Mouse (Mus musculus) gastrocnemius, adult 8-10 months (tissue): Measurements from ENCODE around the gene Cic. TPM values are rescaled to one million over a fixed set of nuclear protein-coding genes. Genes with fewer than 3 reads are reported as not detected.

Experiments
- DNase-seq, 2 experiments: peaks; one replicate each; pipeline ENCODE4 v3.0.0; 2022; ENCODE audit warnings: low spot score in 2 of 2
- total RNA-seq, 4 experiments: library from RNA; stranded (reverse); gene quantifications; 2 replicates each; pipeline ENCODE4 v1.2.4; 2022

Cic gene
- total RNA-seq, 4 experiments from 2014 or later: 26.4 to 38.7 (median 30.1) TPM

DNA sequence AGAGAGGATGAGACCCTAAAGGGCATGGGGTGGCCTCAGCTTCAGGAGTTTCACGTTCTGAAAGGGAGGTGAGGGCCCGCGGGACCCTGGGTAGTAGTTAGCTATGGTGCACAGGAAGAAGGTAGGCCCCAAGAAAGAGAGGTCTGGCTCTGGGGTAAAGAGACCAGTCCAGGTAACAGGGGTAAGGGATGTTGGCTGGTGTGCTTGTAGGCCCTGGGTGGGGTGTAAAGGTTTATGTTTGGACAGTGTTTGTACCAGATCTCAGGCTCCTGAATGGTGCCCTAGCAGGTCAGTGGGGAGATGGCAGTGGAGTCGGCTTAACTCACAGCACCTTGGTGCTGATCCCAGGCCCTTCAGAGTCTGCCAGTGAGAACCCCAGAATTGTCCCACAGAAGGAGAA is 1.5 kb downstream of the Cic start:
- no peak for DNase-seq

DNA sequence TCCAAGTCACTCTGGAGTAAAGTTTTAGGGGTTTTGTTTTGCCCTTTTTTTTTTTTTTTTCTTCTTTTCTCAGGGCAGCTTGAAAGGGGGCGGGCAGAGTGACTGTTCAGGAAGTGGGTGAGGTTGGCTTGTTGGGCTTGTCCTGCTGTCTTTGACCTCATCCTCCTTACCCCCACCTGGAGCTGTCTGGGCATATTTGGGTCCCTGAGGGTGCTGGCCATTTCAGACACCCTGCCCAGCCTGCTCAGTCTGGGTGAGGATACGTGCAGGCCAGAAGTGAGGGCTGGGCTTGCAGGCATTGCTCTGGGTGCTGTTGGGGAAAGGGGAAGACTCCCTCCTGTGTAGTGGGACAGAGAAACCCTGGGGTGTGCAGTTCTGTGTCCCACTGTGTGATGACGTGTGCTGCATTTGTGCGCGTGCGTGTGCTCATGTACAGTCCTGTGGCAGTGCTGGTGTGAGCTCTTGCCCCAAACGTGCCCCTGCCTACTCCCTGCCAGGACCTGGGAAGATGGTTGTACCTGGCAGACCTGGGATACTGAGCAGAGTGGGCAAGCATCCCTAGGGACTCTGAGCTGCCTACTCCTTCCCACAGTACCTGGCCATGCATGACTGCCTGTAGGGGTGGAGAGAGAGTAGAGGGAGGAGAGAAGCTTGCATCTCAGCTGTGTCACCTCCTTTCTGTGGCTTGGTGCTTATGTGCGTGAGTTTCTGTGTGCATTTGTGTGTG is 2.2 kb downstream of the Cic start:
- DNase-seq: no peak

DNA sequence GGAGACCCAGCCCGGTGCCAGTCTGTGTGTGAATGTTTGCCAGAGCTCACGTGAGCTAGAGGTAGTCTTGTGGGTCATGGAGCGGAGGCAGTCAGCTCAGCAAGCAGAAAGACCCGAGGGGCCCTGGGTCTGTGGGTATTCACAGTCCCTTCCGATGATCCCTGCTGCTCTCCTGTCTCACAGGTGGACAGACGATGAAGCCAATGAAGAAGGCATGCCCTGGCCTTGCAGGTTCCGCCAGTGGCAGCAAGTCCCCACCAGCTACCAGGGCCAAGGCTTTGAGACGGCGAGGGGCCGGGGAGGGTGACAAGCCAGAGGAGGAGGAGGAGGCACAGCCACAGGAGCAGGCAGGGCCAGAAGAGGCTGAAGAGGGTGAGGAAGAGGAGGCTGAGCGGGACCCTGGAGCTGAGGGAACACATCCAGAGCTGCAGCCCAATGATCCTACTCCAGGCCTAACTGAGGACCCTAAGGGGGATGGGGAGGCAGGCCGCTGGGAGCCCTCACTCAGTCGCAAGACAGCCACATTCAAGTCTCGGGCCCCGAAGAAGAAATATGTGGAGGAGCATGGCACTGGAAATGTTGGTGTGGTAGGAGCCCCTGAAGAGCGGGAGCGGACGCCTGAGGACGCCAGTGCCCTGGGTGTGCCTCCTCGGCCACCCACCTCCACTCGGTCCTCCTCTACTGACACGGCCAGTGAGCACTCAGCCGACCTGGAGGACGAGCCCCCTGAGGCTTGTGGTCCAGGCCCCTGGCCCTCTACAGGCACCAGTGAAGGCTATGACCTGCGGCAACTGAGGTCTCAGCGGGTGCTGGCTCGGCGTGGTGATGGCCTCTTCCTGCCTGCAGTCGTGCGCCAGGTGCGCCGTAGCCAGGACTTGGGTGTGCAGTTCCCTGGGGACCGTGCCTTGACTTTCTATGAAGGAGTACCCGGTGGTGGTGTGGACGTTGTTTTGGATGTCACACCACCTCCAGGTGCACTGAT is 3.4 kb downstream of the Cic start:
- no peak for DNase-seq

DNA sequence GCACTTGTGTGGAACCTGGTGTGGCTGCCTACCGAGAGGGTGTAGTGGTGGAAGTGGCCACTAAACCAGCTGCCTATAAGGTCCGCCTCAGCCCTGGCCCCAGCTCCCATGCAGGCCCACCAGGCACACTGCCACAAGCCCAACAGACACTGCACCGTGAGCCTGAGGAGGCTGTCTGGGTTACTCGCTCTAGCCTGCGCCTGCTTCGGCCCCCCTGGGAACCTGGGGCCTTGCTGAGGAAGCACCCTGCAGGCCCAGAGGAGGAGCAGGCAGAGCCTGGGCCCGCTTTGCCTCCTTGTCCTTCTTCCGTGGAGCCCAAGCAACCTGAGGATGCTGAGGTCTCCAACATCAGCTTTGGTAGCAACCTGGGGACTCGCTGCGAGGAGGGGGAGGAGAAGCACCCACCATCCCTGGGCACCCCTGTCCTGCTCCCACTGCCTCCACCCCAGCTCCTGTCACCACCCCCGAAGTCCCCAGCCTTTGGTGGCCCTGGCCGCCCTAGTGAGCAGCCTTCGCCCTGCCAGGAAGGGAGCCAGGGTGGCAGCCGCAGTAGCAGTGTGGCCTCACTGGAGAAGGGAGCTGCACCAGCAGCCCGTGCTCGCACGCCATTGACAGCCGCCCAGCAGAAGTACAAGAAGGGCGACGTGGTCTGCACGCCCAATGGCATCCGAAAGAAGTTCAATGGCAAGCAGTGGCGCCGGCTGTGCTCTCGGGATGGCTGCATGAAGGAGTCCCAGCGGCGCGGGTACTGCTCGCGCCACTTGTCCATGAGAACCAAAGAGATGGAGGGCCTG is 4.3 kb downstream of the Cic start:
- DNase-seq: no peak

DNA sequence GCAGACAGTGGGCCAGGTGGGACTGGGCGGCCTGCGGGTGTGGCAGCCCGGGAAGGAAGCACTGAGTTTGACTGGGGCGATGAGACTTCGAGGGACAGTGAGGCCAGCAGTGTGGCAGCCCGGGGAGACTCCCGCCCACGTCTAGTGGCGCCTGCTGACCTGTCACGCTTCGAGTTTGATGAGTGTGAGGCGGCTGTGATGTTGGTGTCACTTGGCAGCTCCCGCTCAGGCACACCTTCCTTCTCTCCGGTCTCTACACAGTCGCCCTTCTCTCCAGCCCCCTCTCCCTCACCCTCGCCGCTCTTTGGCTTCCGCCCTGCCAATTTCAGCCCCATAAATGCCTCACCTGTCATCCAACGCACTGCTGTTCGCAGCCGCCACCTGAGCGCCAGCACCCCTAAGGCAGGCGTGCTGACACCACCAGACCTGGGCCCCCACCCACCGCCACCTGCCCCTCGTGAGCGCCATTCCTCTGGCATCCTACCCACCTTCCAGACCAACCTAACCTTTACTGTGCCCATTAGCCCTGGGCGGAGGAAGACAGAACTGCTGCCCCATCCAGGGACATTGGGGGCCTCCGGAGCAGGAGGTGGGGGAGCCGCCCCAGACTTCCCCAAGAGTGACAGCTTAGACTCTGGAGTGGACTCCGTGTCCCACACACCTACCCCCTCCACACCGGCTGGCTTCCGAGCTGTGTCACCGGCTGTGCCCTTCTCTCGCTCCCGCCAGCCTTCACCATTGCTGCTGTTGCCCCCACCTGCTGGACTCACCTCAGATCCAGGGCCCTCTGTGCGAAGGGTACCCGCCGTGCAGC is 5.1 kb downstream of the Cic start:
- no peak for DNase-seq

DNA sequence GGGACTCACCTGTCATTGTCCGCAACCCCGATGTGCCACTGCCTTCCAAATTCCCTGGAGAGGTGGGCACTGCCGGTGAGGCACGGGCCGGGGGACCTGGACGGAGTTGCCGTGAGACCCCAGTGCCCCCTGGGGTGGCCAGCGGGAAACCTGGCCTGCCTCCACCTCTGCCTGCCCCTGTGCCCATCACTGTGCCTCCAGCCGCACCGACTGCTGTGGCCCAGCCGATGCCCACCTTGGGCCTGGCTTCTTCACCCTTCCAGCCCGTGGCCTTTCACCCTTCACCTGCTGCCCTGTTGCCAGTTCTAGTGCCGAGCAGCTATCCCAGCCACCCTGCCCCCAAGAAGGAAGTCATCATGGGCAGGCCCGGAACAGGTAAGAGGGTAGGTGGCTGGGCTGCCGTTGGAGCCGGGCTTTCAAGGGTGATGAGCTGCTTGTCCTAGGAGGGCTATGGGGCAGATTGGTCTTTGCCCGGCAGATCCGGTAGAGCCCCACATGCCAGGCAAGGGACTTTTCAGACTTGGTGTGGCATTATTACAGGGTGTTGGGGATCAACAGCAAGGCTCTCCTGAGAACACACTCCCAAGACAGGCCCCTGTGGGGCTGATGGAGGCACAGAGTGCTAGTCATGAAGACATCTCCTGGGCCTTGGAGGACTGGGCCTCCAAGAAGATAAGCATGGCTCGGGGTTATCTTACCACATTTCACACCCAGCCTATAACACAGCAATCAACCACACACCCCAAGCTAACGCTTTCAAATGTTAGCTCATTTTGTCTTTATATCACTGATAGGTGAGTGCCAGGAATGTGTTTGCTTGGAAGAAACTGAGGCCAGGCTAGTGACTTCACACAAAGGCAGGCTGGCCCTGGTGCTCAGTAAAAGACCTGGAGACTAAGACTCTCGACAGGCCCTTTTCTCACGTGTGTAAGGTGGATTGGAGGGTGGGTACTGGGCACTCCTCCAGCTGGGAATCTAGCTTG is 6.0 kb downstream of the Cic start:
- DNase-seq: no peak

DNA sequence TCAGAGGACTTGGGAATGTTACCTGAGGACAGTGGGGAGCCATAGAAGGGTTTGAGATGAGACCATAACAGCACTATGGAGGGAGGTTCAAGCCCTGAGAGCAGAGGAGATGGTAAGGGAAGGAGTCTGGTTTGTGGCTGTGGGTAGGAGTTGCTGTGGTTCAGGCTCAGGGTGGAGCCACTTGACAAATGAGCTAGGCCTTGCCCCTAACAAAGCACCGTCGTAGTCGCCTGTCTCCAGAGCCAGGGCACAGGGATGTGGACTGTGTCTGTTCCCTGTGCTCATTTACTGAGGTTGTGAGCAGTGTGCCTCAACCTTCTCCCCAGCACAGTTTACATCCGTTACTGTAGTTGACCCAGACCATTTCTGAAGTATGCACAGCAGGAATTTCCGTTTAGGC is 7.1 kb downstream of the Cic start:
- no peak for DNase-seq

DNA sequence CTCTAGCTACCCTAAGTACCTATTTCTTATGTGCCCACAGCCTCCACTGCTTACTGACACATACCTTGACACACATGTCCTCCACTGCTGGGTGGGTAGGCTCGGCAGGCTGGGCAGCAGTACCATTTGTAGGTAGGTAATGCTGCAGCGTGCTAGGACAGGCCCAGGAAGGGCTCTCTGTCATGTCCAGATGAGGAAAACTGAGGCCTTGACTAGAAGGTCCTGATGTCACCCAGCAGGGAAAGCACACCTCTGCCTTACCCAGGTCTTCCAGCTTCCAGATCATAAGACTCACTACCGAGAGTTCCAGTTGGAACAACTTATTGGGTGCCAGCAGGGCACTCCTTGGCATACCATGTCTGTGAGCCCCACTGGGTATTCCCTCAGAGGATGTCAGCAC is 7.5 kb downstream of the Cic start:
- DNase-seq: no peak

DNA sequence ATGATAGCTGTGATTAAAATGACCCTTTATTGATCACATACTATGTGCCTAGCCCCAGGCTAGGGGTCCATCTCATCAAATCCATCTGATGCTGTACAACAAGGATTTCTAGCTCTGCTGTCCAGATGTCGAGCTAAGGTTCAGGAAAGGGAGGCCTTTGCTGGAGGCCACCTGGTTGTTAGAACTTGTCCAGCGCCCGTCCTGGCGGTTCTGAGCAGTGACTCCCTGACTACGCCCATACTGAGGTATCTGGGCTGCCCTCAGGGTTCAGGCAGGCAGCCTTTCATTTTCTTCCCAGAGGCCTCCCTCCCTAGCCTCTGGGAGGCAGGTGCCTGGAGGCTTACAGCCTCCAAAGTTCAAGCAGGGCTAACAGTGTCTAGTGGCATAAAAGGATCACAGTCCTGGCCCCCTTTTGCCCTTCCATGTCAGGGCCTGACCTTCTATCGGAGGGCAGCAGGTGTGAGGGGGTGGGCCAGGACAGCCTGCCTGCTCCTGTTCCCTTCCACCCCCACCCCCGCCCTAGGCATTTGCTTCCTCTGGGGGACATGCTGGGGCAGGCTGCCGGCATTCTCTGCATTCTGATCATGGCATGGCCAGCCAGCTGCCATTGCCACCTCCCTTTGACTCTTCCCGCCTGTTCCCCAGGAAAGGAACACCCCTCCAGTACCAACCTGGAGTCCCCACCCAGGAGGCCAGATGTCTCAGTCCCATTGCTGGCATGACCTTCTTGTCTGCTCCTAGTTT is 8.2 kb downstream of the Cic start:
- no peak for DNase-seq

DNA sequence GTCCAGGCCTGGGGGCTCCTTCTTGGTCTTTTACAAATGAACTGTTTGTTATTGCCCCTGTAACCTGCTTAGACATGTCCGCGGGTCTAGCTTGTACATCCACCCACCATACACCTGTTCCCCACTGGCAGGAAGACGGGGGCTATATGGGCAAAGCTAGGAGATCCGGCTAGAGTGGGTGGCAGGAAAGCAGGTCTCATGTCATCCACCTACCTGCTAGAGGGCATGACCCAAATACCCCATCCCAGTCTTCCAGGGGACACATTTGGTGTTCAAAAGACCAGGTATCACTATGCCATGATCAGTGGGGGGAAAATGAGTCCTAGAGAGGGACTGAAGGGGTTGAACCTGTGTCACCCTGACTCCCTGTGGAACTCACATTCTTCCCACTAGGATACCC is 9.9 kb downstream of the Cic start:
- no peak for DNase-seq

DNA sequence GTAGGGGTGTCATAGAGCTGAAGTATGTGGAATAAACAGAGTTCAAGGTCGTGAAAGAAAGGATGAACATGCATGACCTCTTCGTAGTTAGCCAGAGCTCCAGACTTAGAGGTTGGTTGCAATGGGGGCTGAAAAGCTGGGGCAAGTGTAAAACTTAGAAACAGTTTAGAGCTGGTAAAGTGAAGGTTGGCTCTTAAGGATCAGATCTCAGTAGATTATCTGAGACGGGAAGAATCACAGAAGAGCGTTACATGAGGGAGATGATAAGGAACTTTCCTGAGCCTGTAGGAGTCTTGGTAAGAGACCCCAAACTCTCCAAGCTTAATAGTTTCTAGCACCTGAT is 10.5 kb downstream of the Cic start:
- DNase-seq: no peak

DNA sequence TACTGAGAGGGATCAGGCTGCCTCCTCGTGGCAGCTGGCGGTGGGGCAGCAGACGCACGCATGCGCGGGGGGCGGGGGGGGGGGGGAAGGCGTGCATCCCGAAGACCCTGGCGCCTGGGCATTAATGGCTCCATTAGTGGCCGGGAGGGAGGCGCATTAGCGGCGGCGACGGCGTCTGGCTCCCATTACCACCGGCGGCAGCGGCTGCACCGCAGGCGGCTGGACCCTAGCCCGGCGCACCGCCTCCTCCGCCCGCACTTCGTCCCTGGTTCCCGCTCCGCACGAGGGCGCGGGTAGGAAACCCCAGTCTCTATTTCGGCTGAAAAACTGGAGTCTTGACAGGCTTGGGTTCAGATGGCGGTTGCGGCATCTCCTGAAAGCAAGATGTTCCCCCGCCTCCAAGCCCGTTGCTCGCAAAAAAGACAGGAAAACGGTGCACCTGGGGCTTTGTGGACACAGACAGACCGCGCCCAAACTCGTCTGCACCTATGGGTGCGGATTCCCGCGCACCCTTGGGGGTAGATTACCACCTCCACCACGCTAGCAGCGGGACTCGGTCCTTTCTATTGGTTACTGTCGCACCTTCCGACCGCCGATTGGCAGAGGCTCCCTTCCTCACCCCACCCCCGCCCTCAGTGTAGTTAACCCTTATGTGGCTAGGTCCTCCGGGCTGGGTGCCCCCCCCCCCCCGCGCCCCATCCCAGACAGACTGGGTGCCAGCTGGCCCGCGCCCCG is 11.0 kb downstream of the Cic start:
- DNase-seq: peak in 1 of 2 experiments; percentile 63

DNA sequence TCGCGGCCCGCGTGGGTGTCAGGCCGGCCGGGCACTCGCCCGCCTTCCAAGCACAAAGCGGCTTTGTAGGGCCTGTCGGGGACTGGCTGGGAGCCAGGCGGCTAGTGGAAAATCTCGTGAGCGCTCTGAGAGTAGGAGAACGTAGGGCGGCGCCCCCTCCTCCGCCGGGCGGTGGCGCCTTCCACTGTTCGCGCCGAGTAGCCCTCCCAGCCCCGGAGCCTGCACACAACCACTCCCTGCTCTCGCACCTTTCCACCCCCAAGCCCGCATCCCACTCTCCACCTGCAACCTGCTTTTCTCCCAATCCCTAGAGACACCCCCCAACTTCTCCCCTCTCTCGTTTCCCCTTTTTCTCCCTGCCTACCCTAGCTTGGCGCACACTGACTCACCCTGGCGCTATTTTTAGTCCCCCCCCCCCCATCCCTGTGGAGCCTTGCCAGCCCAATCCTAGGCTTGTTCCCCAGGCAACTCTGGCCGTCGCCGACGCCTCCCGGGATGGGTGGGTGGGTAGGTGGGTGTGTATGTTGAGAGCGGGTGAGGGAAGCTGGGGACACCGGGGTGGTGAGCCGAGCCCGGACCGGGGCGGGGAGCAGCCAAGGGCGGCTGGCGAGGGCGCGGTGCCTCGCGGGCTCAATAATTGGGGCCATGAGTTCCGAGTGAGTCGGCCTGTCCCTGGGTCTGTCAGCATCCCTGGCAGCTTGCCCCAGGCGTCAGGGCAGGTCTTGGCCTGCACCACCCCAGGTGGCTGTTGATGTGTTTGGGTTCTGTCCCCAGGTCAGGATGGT is 11.8 kb downstream of the Cic start:
- peak; percentile 80 to 84 for DNase-seq

DNA sequence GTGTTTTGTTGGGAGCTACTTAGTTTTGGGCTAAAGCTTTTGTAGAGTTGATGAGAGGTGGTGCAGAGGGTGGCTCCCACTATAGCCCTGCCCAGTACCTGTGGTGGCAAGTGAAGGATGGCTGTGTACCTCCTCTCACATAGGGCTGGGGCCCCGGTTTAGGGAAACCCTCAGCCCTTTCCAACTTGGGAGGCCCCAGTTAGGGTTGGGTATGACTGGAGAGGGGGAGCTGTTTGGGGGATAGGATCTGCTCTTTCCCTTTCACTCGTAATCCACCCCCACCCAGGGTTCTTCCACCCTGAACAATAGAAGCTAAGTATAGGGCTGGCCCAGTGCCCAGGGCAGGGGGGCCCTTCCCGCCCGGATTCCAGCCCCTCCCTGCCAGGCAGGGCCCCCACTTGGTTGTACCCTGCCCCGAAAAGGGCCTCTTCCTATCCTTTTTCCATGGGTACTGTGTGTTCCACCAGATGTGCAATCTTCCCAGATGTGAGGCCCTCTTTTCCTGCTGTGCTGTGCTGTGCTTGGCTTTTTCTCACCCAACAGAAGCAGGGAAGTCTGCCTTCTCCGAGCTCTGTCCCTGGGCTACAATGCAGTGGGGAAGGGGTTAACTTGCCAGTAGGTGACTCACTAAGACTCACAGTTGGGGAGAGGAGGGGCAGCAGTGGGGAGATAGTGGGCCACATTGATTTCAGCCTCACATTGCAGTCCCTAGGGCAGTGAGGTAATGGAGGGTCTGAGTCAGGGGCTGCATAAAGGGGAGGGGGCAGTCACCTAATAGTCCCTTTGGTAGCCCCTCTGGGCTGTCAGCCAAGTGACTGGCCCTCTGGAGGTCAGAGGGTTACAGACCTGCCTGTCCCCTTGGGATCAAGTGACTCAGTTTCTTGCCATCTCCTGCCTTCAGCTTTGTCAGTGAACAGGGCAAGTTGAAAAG is 12.6 kb downstream of the Cic start:
- no peak for DNase-seq

DNA sequence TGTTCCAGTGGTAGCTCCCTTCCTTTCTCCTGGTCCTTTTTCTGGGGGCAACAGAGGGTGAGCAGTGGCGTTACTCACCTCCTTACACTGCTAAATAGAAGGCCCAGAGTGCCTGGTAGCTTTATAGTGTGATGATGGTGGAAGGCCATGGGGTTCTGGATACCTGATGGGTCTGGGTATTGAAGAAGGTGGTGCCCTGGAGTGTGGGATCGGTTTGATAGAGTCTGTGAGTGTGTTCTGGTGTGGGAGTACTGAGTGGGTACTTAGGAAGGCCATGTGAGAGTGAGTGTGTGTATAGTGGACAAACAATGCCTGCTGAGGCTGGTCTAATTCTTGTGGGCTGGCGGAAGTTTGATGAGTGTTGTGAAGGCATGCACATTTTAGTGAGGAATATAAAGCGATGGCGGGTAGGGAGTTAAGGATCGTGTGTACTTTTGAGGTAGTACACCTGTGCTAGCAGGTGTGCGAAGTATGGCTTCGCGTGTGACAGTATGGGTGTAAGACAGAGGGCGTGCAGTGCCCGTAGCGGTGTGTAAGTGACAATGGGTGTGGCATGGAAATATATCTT is 13.7 kb downstream of the Cic start:
- no peak for DNase-seq
